Mouse (Mus musculus) heart, embryonic 13.5 days (tissue): ENCODE results near the gene Ruvbl2. TPM values are rescaled to one million over a fixed set of nuclear protein-coding genes. Genes with fewer than 3 reads are reported as not detected.
"Not testable (repeated sequence)": the region's sequence is repeated elsewhere in the genome, so short reads cannot be mapped to it uniquely, and the experiment has no call there.

Experiments used
- ATAC-seq: fragments of 200-750 bp; cut with Nextera tagmentation; 2 replicates; pipeline ENCODE4 v1.8.0; 2017; ENCODE audit warnings: moderate TSS enrichment; ENCODE audit not compliant: insufficient number of reproducible peaks, low FRiP score, low TSS enrichment; ENCODE audit errors: extremely low read depth
- H3K27ac ChIP-seq: fragments of 300-500 bp; sonication (generic); replicated peaks from 2 replicates; pipeline ENCODE4 v1.5.1; 2015; ENCODE audit warnings: moderate library complexity, mild to moderate bottlenecking, inconsistent platforms
- H3K27me3 ChIP-seq: fragments of 300-500 bp; sonication (generic); replicated peaks from 2 replicates; pipeline ENCODE4 v1.6.1; 2015; ENCODE audit warnings: mild to moderate bottlenecking, inconsistent platforms
- H3K36me3 ChIP-seq: fragments of 300-500 bp; sonication (generic); 2 replicates; pipeline ENCODE4 v1.6.1; 2015; ENCODE audit warnings: mild to moderate bottlenecking, inconsistent platforms
- H3K4me1 ChIP-seq: fragments of 300-500 bp; sonication (generic); 2 replicates; pipeline ENCODE4 v1.6.1; 2015; ENCODE audit warnings: inconsistent platforms
- H3K4me2 ChIP-seq: fragments of 300-500 bp; sonication (generic); 2 replicates; pipeline ENCODE4 v1.6.1; 2015; ENCODE audit warnings: inconsistent platforms, mild to moderate bottlenecking, moderate library complexity
- H3K4me3 ChIP-seq: fragments of 300-500 bp; sonication (generic); 2 replicates; pipeline ENCODE4 v1.5.1; 2015; ENCODE audit warnings: moderate library complexity, mild to moderate bottlenecking, inconsistent platforms
- H3K9ac ChIP-seq: fragments of 300-500 bp; sonication (generic); 2 replicates; pipeline ENCODE4 v1.6.1; 2015; ENCODE audit warnings: inconsistent platforms, mild to moderate bottlenecking, moderate library complexity
- H3K9me3 ChIP-seq: fragments of 300-500 bp; sonication (generic); 2 replicates; pipeline ENCODE4 v1.6.1; 2016; ENCODE audit warnings: inconsistent platforms
- WGBS: fragments of 180-500 bp; shearing (Covaris S2); methylation state at CpG from one replicate; pipeline ENCODE4 v1.1.7; 2015; ENCODE audit warnings: mixed read lengths; 5-methylcytosine and 5-hydroxymethylcytosine counted together
- polyA plus RNA-seq: library from polyadenylated mRNA; unstranded; fragments of >200 nt; fragmentation: Nextera tagmentation; extraction: Ambion mirVana; gene quantifications from 2 replicates; pipeline ENCODE4 v1.2.1, GENCODE M21; 2015

Ruvbl2 gene
- polyA plus RNA-seq, 1 experiment from 2014 or later, result 80.6 TPM

DNA sequence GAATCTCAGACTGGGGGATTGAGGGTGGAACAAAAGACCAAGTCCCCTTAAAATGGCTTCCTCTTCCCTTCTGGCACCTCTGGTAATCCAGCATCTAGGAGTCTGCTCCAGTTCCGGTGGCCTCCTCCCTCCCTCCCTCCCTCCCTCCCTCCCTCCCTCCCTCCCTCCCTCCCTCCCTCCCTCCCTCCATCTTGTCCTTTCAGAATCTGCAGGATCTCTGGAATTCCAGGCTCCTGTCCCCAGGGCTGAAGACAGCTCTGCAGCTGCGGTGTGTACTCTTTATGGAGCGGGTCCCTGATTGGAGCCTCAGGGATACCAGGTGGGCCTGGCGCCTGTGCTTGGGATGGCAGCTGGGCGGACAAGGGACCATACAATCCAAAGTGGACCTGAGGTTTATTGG lies 23.4 kb upstream of the Ruvbl2 start:
- peak overlapping the region; percentile 80 for H3K9ac ChIP-seq
- ATAC-seq, result no peak
- peak overlapping the region; percentile 93 for H3K4me3 ChIP-seq
- H3K4me2 ChIP-seq, result peak overlapping the region; percentile 69
- no peaks in the 10 kb centered on the region for H3K27me3 ChIP-seq
- H3K4me1 ChIP-seq, result peaks cover 57% of the 10 kb centered on the region
- whole genome bisulfite sequencing, result 50% methylated on average over 5 of the region's 5 CpGs
- H3K27ac ChIP-seq, result peak overlapping the region; percentile 96
- peaks cover 64% of the 10 kb centered on the region for H3K36me3 ChIP-seq
- no peaks in the 10 kb centered on the region for H3K9me3 ChIP-seq

GRCm38 (mm10) chr7:45460860-45461314 lies 23.0 kb upstream of the Ruvbl2 start:
- 5% methylated on average over 13 of the region's 13 CpGs for WGBS
- H3K27ac ChIP-seq, result peak overlapping the region; percentile 96
- ATAC-seq, result peak; percentile 63; the same call in 1 of the 2 replicates
- peaks cover 68% of the 10 kb centered on the region for H3K36me3 ChIP-seq
- H3K9me3 ChIP-seq, result no peaks in the 10 kb centered on the region
- H3K4me3 ChIP-seq, result peak overlapping the region; percentile 93
- H3K9ac ChIP-seq, result peak overlapping the region; percentile 80
- H3K27me3 ChIP-seq, result no peaks in the 10 kb centered on the region
- peaks cover 58% of the 10 kb centered on the region for H3K4me1 ChIP-seq
- peak overlapping the region; percentile 69 for H3K4me2 ChIP-seq

DNA sequence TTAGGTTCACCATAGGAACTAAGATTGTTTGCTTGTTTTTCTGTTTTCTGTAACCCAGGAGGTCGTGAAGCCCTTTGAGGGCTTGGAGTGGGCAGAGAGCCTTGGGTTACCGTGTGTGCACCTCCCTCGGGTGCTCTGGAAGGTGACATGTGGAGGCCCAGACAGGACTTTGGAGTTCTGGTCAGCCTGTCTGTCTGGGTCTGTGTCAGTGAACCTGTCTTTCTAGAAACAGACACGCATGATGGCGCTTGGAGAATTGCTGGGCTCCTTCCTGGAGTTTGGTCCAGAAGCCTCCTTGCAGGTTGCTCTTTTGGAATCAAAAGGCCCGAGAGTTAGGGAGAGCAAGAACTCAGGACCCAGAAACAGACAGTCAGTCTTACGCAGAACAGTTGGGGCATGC lies 22.5 kb upstream of the Ruvbl2 start:
- ATAC-seq, result no peak
- WGBS, result 55% methylated on average over 7 of the region's 7 CpGs

DNA sequence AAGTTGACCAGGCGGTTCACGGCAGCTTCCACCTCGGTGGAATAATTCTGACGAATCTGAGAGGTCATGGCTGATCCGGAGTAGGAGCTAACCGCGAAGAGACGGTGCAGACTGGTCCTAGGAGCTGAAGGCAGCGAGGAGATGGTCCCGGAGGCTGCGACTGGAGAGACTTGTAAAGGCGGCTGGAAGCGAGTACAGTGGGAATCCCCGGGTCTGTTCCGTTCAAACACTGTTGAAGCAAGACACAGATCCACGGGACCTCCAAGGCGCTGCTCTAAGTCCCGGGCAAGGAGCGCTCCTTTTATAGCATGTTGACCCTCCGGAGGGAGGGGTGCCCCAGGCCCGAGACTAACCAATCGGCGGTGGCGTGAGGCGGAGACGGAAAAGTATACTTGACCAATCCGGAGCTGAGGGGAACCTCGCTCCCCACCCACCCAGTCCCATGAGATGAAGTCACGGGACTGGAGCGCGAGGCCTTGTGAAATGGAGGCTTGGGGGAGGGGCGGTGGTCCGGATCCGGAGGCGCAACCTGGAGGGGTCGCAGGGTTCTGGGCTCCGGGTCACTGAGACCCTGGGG lies 21.8 kb upstream of the Ruvbl2 start, which contains the start of gene Ftl1:
Ftl1 (minus strand) TSS at position 321 of the 577 bp plus-strand sequence.
- H3K27me3 ChIP-seq, H3K9me3 ChIP-seq: not testable (repeated sequence)
- Histone ChIP-seq H3K9ac (peak within 1 kb of the TSS; percentile 97), H3K4me2 (peak within 1 kb of the TSS; percentile 94), H3K27ac (peak within 1 kb of the TSS; percentile 96), H3K36me3 (peaks cover 71% of the 10 kb centered on the region), H3K4me3 (peak within 1 kb of the TSS; percentile 93), H3K4me1 (peaks cover 47% of the 10 kb centered on the region)
- WGBS, result under 1% methylated on average over 32 of the region's 37 CpGs
- peak; percentile 91 for ATAC-seq

More for the DNA sequence above, 22.5 kb upstream of the Ruvbl2 start:
- Histone ChIP-seq H3K27ac (peak overlapping the region; percentile 96), H3K4me3 (peak overlapping the region; percentile 93), H3K9me3 (no peaks in the 10 kb centered on the region), H3K36me3 (peaks cover 71% of the 10 kb centered on the region), H3K4me1 (peaks cover 53% of the 10 kb centered on the region), H3K9ac (peak overlapping the region; percentile 80), H3K4me2 (peak overlapping the region; percentile 69), H3K27me3 (no peaks in the 10 kb centered on the region)

DNA sequence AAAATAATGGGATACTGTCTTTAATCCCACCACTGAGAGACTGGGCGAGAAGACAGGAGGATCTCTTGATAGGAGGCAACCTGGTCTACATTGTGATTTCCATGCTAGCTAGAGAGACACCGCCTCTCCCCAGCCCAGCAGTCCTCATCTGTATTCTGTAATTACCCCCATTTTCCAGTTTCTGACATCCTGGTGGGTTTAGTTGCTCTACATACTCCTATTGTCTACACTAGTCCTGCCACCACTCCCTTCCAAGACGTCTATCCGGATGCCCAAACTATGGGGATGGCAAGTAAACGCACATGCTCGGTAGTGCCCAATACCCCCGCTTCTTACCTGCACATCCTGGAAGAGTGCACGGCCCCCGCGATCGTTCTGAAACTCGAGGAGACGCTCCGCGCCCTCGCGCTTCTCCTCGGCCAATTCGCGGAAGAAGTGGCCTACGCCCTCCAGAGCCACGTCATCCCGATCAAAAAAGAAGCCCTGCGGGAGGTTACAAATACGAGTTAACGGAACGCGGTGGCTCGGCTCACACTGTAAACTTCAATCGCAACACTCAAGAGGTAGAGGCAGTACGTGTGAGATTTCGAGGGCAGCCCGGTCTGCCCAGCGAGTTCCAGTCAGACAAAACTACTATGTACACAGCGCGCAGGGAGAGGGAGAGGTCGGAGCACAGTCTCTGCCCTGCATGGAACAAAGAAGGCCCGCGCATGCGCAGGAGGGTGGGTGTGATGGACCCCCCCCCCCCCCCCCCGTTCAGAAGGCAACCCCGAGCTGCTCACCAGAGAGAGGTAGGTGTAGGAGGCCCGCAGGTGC lies 21.1 kb upstream of the Ruvbl2 start:
- Histone ChIP-seq H3K27me3 (no peaks in the 10 kb centered on the region), H3K36me3 (peaks cover 71% of the 10 kb centered on the region), H3K4me2 (peak overlapping the region; percentile 94), H3K9me3 (no peaks in the 10 kb centered on the region), H3K4me3 (peak overlapping the region; percentile 93), H3K9ac (peak overlapping the region; percentile 97), H3K27ac (peak overlapping the region; percentile 96), H3K4me1 (peaks cover 47% of the 10 kb centered on the region)
- ATAC-seq, result peak; percentile 21; the same call in 1 of the 2 replicates
- whole genome bisulfite sequencing, result under 1% methylated on average over 43 of the region's 43 CpGs

DNA sequence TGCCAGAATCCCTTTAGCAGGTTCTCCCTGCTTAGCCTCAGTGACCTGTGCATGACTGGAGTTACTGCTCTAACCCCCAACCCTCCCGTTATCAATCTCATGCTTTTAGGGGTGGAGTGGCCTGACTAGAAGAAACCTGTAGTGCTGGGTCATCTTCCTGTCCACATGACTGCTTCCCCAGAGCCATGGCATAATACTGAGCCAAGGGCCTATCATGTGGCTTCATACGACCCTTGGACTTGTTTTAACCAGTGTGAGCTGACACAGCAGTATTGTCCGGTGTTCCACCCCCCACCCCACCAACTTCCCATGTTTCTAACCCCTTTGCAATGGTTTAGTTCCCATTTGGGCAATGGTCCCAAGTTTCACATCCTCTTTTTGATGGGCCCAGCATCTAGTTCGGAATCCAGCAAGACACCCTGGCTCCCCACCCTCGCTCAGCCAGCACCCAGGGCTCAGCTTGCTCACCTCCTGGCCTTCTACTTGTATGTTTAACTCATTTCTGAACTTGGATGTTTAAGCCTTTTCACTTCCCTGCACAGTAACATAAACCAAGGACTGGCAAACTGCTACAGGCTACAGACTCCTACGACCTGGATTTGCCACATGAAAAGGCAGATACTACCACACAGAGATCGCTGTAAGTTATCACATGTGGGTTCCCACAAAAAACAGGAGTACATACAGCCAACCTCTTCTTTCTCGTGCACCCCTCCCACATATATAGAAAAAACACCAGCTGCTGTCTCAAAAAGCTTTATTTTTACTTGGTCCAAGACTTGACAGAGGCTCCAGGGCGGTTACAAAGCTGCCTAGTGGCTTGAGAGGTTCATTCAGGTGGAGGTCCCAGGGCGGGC lies 19.5 kb upstream of the Ruvbl2 start:
- H3K4me1 ChIP-seq, result peaks cover 47% of the 10 kb centered on the region
- H3K4me2 ChIP-seq, result peak overlapping the region; percentile 94
- H3K27ac ChIP-seq, result peak overlapping the region; percentile 96
- peak overlapping the region; percentile 97 for H3K9ac ChIP-seq
- WGBS, result 51% methylated on average over 10 of the region's 10 CpGs
- peak overlapping the region; percentile 93 for H3K4me3 ChIP-seq
- no peaks in the 10 kb centered on the region for H3K27me3 ChIP-seq
- ATAC-seq, result no peak
- H3K9me3 ChIP-seq, result no peaks in the 10 kb centered on the region
- H3K36me3 ChIP-seq, result peaks cover 71% of the 10 kb centered on the region

GRCm38 (mm10) chr7:45456721-45457203 lies 18.9 kb upstream of the Ruvbl2 start:
- H3K4me2 ChIP-seq, result peak overlapping the region; percentile 94
- peak overlapping the region; percentile 96 for H3K27ac ChIP-seq
- 43% methylated on average over 9 of the region's 9 CpGs for WGBS
- peak overlapping the region; percentile 97 for H3K9ac ChIP-seq
- no peak for ATAC-seq
- H3K9me3 ChIP-seq, result no peaks in the 10 kb centered on the region
- H3K36me3 ChIP-seq, result peaks cover 71% of the 10 kb centered on the region
- H3K4me1 ChIP-seq, result peaks cover 47% of the 10 kb centered on the region
- no peaks in the 10 kb centered on the region for H3K27me3 ChIP-seq
- peak overlapping the region; percentile 93 for H3K4me3 ChIP-seq

- H3K27me3 ChIP-seq, result no peaks in the 10 kb centered on the region
- no peak for ATAC-seq
- peak overlapping the region; percentile 97 for H3K9ac ChIP-seq
- H3K4me2 ChIP-seq, result peak overlapping the region; percentile 94
- H3K27ac ChIP-seq, result peak overlapping the region; percentile 96; the same call in 1 of the 2 replicates
- 72% methylated on average over 13 of the region's 13 CpGs for WGBS
- peaks cover 43% of the 10 kb centered on the region for H3K4me1 ChIP-seq
- peak overlapping the region; percentile 93 for H3K4me3 ChIP-seq
- no peaks in the 10 kb centered on the region for H3K9me3 ChIP-seq
- H3K36me3 ChIP-seq, result peaks cover 71% of the 10 kb centered on the region
Observed at GRCm38 (mm10) chr7:45455932-45456696, 18.2 kb upstream of the Ruvbl2 start.

GRCm38 (mm10) chr7:45454971-45455370 lies 17.1 kb upstream of the Ruvbl2 start:
- Histone ChIP-seq H3K27ac (no peak overlapping the region), H3K4me3 (peak overlapping the region; percentile 93; the same call in 1 of the 2 replicates), H3K9me3 (no peaks in the 10 kb centered on the region), H3K4me1 (peaks cover 32% of the 10 kb centered on the region), H3K36me3 (peaks cover 78% of the 10 kb centered on the region), H3K27me3 (no peaks in the 10 kb centered on the region), H3K9ac (0 out of 2 replicates have a peak overlapping the region, but pooled peaks have one; percentile 24), H3K4me2 (peak overlapping the region; percentile 94; the same call in 1 of the 2 replicates)
- no peak for ATAC-seq
- 90% methylated on average over 15 of the region's 15 CpGs for WGBS

DNA sequence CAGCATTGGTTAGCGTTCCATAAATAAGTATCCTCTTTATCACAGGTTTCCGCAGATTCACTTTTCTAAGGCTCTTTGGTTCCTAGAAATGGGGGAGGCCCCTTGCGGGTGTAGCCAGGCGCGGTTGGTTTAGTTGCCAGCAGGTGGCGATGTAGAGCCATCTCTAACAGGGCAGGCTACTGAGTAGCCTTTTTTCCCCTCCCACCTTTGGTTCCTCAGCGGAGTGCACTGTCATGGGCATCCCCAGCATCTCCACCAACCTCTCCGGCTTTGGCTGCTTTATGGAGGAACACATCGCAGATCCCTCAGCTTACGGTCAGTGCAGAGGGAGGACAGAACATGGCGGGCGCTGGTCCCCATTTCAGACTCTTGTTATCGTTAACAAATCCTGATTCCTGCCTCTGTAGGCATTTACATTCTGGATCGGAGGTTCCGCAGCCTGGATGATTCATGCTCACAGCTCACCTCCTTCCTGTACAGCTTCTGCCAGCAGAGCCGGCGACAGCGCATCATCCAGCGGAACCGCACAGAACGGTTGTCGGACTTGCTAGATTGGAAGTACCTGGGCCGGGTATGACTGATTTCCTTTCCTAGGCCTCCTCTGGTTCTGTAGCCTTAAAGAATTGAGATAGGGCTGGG lies 13.6 kb upstream of the Ruvbl2 start:
- Histone ChIP-seq H3K27ac (no peak overlapping the region), H3K9ac (no peak overlapping the region), H3K36me3 (peaks cover 83% of the 10 kb centered on the region), H3K4me3 (peak overlapping the region; percentile 8; the same call in 1 of the 2 replicates), H3K9me3 (no peaks in the 10 kb centered on the region), H3K27me3 (no peaks in the 10 kb centered on the region), H3K4me1 (peaks cover 20% of the 10 kb centered on the region), H3K4me2 (peak overlapping the region; percentile 8; the same call in 1 of the 2 replicates)
- 50% methylated on average over 23 of the region's 23 CpGs for WGBS
- ATAC-seq, result peak; percentile 55; the same call in 1 of the 2 replicates
